Comparison of ENCODE assay signal across 1 mouse cellular context in the genomic region with DNA sequence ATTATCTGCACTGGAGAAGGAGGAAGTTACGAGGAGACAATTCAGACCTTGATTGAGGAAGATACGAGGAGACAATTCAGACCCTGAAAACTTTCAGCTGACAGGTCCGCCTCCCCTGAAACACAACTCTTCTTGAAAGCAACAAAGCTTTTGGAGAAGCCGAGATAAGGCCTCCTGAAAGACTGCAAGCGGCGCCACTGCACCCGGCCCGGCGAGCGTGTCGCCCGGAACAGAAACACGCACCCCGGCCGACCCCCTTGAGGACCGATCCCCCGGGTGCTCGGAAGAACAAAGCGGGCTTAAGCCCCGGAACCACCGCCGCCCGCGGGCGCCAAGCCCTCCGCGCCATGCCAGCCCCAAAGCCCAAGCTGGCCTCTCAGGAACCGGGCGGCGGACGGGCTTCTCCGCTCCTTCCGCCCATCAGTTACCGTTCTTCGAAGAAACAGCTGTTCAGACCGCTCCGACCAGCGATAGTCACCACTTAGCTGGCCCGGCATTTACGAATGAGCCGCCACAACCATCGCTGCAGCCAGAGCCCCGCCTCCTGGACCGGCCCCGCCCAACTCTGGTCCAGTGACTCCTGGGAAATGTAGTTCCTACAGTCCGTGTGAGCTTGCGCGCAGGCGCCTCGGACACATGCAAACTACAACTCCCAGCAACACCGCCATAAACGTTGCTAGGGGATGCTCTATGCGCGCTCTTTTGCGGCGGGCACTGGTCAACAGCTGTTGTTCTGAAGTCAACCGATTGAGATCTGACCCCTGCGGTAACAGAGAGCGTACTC.
TF ChIP-seq lines count a peak whose summit lies in the region.

No protein-coding gene starts in this region.

TF ChIP-seq in CH12.LX, 34 proteins besides CTCF, POLR2A, EP300 and RAD21:
- TF ChIP-seq MAZ (IDR thresholded peaks at IDR 0.05; ENCODE audit: low read depth, low read length) (peak; percentile 89), RCOR1 (conservative IDR thresholded peaks at IDR 0.05; ENCODE audit: low read depth, low read length) (no peak), SIN3A (IDR thresholded peaks at IDR 0.05; ENCODE audit: low read length) (peak; percentile 100), MAFK (IDR thresholded peaks at IDR 0.05; ENCODE audit: insufficient replicate concordance, low read length) (no peak), ELF1 (IDR thresholded peaks at IDR 0.05; ENCODE audit: low read depth, low read length) (peak; percentile 72), ETS1 (conservative IDR thresholded peaks at IDR 0.05; ENCODE audit: low read depth, low read length) (peak; percentile 70), PAX5 (IDR thresholded peaks at IDR 0.05; ENCODE audit: low read length) (no peak), TBP (conservative IDR thresholded peaks at IDR 0.05; ENCODE audit: low read depth, low read length) (0 out of 2 replicates have a peak, but pooled peaks have one; percentile 22), MAX (IDR thresholded peaks at IDR 0.05; ENCODE audit: low read length) (peak; percentile 66; the same call in 1 of the 2 replicates), ZMIZ1 (IDR thresholded peaks at IDR 0.05; ENCODE audit: low read depth, low read length) (no peak; the same call in 1 of the 2 replicates), MEF2A (IDR thresholded peaks at IDR 0.05; ENCODE audit: borderline replicate concordance, low read depth, low read length) (peak; percentile 39; the same call in 1 of the 2 replicates), E2F4 (IDR thresholded peaks at IDR 0.05; ENCODE audit: insufficient replicate concordance, low read depth, low read length) (peak; percentile 92; the same call in 1 of the 2 replicates), NRF1 (IDR thresholded peaks at IDR 0.05; ENCODE audit: low read depth, low read length) (peak; percentile 94), USF2 (conservative IDR thresholded peaks at IDR 0.05; ENCODE audit: low read depth, low read length) (no peak), CHD1 (IDR thresholded peaks at IDR 0.05; ENCODE audit: low read depth, low read length) (no peak), JUN (IDR thresholded peaks at IDR 0.05; ENCODE audit: insufficient read depth, low read depth, low read length) (no peak), KAT2A (IDR thresholded peaks at IDR 0.05; ENCODE audit: insufficient replicate concordance, low read length) (peak; percentile 95; the same call in 1 of the 2 replicates), ZKSCAN1 (IDR thresholded peaks at IDR 0.05; ENCODE audit: borderline replicate concordance, low read depth, low read length) (no peak), USF1 (IDR thresholded peaks at IDR 0.05; ENCODE audit: low read depth, low read length) (no peak), BHLHE40 (IDR thresholded peaks at IDR 0.05; ENCODE audit: low read depth, low read length) (0 out of 2 replicates have a peak, but pooled peaks have one; percentile 6), POLR2AphosphoS2 (IDR thresholded peaks at IDR 0.05; ENCODE audit: low read depth, low read length) (peak; percentile 53; the same call in 1 of the 2 replicates), ZC3H11A (IDR thresholded peaks at IDR 0.05; ENCODE audit: low read depth, low read length) (no peak), SMC3 (IDR thresholded peaks at IDR 0.05; ENCODE audit: low read depth, low read length) (no peak), TCF12 (IDR thresholded peaks at IDR 0.05; ENCODE audit: low read depth, low read length) (peak; percentile 78), HCFC1 (IDR thresholded peaks at IDR 0.05; ENCODE audit: low read depth, low read length) (peak; percentile 99), NELFE (IDR thresholded peaks at IDR 0.05; ENCODE audit: low read depth, low read length) (peak; percentile 70; the same call in 1 of the 2 replicates), CHD2 (IDR thresholded peaks at IDR 0.05; ENCODE audit: low read length) (no peak), GABPA (IDR thresholded peaks at IDR 0.05; ENCODE audit: insufficient replicate concordance, low read depth, low read length) (peak; percentile 70; the same call in 1 of the 2 replicates), IRF4 (IDR thresholded peaks at IDR 0.05; ENCODE audit: low read depth, low read length) (peak; percentile 43; the same call in 1 of the 2 replicates), MYC (IDR thresholded peaks at IDR 0.05; ENCODE audit: low read depth, low read length) (peak; percentile 64; the same call in 1 of the 2 replicates), ZNF384 (IDR thresholded peaks at IDR 0.05; ENCODE audit: low read depth, low read length) (no peak), MXI1 (IDR thresholded peaks at IDR 0.05; ENCODE audit: low read depth, low read length) (peak; percentile 95), UBTF (IDR thresholded peaks at IDR 0.05; ENCODE audit: low read depth, low read length) (no peak; the same call in 1 of the 2 replicates), JUND (conservative IDR thresholded peaks at IDR 0.05; ENCODE audit: low read depth, low read length) (no peak)
